Comparison of ENCODE assay signal across 12 mouse cellular contexts in genomic region chr10:22034303-22034702, GRCm38 (mm10). TPM values are rescaled to one million over a fixed set of nuclear protein-coding genes. Genes with fewer than 3 reads are reported as not detected.
DNase-seq lines count a peak whose midpoint lies in the region; ATAC-seq lines count a peak whose summit lies in the region.
"Had no signal": no experiment of that assay in that cellular context is flagged by ENCODE, and none has a peak within 500 bp of the region (broad histone marks: within the 10 kb centered on the region; RNA-seq: fewer than 3 reads in every experiment).

No protein-coding gene starts in this region.

- no peaks in the 10 kb centered on the region for H3K27me3 ChIP-seq in neural tube, embryonic 15.5 days (replicated peaks)
- H3K27me3 ChIP-seq: embryonic facial prominence, embryonic 13.5 days had no signal

- DNase-seq in heart, postnatal 10 days = peak; percentile 15 to 54
- no peak for DNase-seq in heart, adult 11 months
- peak; percentile 42 for DNase-seq in neural tube, embryonic 10.5 days (ENCODE audit: extremely low spot score, low spot score)
- peak; percentile 66 for DNase-seq in induced T-regulatory cell, adult 2 months (ENCODE audit: low read depth)
- peak; percentile 61 for DNase-seq in naive thymus-derived CD4-positive, alpha-beta T cell, adult 2 months (ENCODE audit: low read depth)
- no peak for DNase-seq in urinary bladder, postnatal 14 days (ENCODE audit: low spot score)

- 0 out of 2 replicates have a peak, but pooled peaks cover 6% of the 10 kb centered on the region for H3K9me3 ChIP-seq in neural tube, embryonic 15.5 days (replicated peaks)
- H3K9me3 ChIP-seq: embryonic facial prominence, embryonic 13.5 days had no signal

- no peaks in the 10 kb centered on the region for H3K4me1 ChIP-seq in neural tube, embryonic 15.5 days
- H3K4me1 ChIP-seq: embryonic facial prominence, embryonic 13.5 days had no signal

- WGBS in neural tube, embryonic 15.5 days = 9% methylated on average over 9 of the region's 9 CpGs

- H3K27ac ChIP-seq in neural tube, embryonic 15.5 days (replicated peaks) = no peak overlapping the region
- H3K27ac ChIP-seq: embryonic facial prominence, embryonic 13.5 days had no signal

- no peak overlapping the region for H3K4me3 ChIP-seq in neural tube, embryonic 15.5 days (replicated peaks)
- H3K4me3 ChIP-seq: embryonic facial prominence, embryonic 13.5 days had no signal

- intact Hi-C loops in heart, postnatal 10 days (cut with DNase I) = loop anchor here (1.0 kb wide), 1 partner anchor 446 kb away; no protein-coding TSS in a partner anchor

- H3K9ac ChIP-seq in neural tube, embryonic 15.5 days (replicated peaks) = no peak overlapping the region
- H3K9ac ChIP-seq: embryonic facial prominence, embryonic 13.5 days had no signal

- no peak for ATAC-seq in neural tube, embryonic 15.5 days (ENCODE audit: low FRiP score)

- no peak overlapping the region for H3K4me2 ChIP-seq in neural tube, embryonic 15.5 days
- H3K4me2 ChIP-seq: embryonic facial prominence, embryonic 13.5 days had no signal

- H3K36me3 ChIP-seq in neural tube, embryonic 15.5 days = no peaks in the 10 kb centered on the region
- H3K36me3 ChIP-seq: embryonic facial prominence, embryonic 13.5 days had no signal

RNA-seq across cellular contexts. Expression of gene 4930444G20Rik, which starts 33.6 kb away (rescaled TPM):
- total RNA-seq in heart, postnatal 10 days (2021) = not detected
- polyA plus RNA-seq in neural tube, embryonic 15.5 days (2015; fragmentation: Nextera tagmentation; extraction: Ambion mirVana) = not detected in 2 replicates
- total RNA-seq: liver, adult 2 months had no signal
- polyA plus RNA-seq: embryonic facial prominence, embryonic 13.5 days; heart, embryonic 16.5 days; liver, adult 2 months; neural tube, embryonic 14.5 days; urinary bladder, adult 2 months had no signal

Comparison
In these comparisons a context has a peak if more than half of its experiments do, and no peak if none do; other contexts are left out.
1. DNase-seq: peak in heart, postnatal 10 days (2 of 2), neural tube, embryonic 10.5 days (single experiment), induced T-regulatory cell, adult 2 months (single experiment) and naive thymus-derived CD4-positive, alpha-beta T cell, adult 2 months (single experiment); none in heart, adult 11 months (single experiment) and urinary bladder, postnatal 14 days (single experiment).